Mouse (Mus musculus) erythroblast, embryonic 14.5 days (primary cell): Measurements from ENCODE around the gene Mfap4.

ENCODE experiments used
- GATA1 ChIP-seq: IDR thresholded peaks from 2 replicates; pipeline ENCODE4 v1.6.1; 2012; ENCODE audit warnings: low read length, inconsistent platforms, mixed read lengths
- TAL1 ChIP-seq: IDR thresholded peaks from 3 replicates; pipeline ENCODE4 v1.6.1; 2012; ENCODE audit warnings: low read length, inconsistent platforms, mixed read lengths

- TF ChIP-seq TAL1, result no peak
- TF ChIP-seq GATA1, result no peak
Observed at GRCm38 (mm10) chr11:61518871-61519270, 33.6 kb downstream of the Mfap4 start.
